Mouse (Mus musculus) WW6 (cell line): Measurements from ENCODE around the gene Tbc1d10c.

Source experiments
- DNase-seq: peaks from one replicate; pipeline ENCODE4 v3.0.0-alpha.2; 2013; ENCODE audit warnings: low read depth, low spot score

Tbc1d10c gene

DNA sequence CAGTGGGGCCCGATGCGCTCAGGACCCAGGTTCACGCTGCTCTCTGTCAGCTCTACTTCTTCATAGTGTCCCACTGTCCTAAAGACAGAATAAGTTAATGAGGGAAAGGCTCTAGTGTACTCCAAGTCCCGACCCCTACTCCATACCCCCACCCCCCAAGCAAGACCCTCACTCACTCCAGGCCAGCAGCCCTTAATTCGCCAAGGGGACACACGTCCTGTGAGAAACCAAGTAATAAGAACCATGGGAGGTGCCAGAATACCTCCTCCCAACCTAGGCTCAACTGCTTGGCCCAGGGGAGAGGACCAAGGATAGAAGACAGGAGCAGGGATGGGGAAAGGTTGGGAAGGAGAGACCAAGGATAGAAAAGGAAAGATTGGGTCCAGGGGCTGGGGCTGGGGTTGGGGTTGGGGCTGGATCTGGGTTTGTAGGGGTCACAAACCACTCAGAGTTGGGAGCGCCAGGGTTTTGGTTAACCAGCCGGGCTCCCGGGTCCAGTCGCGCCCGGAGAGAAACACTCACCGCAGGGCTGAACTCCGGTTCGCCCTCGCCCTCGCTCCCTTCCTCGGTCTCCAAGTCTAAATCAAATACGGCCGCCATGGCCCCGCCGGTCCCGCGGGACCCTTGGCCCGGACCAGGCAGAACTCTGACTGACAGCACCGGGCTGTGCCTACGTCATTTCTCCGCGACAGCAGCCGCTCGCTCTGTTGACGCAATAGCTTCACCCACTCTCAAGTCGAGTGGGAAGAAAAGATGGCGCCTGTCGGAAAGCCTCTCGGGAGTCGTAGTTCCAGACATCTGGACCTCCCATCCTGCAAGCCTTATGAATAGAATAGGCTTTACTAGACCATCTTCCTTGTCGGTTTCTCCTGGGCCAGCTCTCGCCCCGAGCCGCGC lies 28.2 kb downstream of the Tbc1d10c start, which contains the start of gene Rps6kb2:
Gene Rps6kb2, minus strand, starts transcription at position 709 of the 897 bp plus-strand sequence.
- DNase-seq = peak; percentile 82

DNA sequence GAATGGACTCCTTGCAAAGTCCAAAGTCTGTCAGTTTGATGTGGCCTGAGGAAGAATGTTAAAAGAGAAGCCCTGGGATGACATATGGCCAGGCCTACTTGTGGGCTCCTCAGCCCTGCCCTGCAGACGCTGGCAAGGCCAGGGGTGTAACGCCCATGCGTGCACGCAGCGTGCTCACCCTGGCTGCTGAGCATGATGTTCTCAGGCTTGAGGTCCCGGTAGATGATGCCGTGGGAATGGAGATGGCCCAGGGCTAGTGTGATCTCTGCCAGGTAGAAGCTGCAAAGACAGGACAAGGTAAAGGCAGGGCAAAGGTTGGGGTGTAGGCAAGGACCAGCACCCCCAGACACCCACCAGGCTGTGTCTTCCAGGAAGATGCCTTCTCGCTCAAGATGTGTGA lies 32.0 kb downstream of the Tbc1d10c start:
- no peak for DNase-seq

DNA sequence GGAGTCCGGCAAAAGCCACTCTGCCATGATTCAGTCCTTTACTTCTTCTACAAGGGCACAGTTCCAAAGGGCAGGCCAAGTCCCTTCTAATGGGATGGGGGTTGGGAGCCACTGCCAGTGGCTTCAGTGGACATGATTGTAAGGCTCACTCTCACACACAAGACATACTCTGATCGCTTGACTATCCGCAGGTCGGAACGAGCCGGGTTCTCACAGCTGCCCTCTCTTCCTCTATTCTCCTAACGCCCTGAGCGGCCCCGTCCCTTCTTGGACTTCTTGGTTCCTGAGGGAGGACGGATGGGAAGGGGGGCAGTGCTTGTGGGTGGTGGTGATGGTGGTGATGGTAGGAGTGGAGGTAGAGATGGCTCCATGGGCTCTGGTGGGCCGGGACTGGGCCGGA lies 34.3 kb downstream of the Tbc1d10c start:
- DNase-seq = no peak

DNA sequence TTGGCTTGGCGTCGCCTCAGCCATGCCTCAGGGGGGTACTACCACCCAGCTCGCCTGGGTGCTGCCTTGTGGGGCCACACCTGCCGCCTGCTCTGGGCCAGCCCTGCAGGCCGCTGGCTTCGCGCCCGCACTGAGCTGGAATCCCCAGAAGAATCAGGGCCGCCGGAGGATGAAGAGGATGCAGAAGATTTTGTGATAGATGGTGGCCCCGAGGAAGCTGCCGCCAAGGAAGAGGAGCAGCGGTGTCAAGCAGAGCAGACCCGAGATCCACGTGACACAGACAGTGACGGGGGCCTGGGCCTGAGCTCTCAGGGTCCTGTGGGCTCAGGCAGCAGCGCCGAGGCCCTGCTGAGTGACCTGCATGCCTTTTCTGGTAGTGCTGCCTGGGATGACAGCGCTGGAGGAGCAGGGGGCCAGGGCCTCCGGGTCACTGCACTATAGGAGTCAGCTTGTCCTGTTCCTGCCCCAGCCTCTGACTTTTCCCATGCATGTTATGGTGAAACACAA lies 35.0 kb downstream of the Tbc1d10c start:
- DNase-seq = no peak

DNA sequence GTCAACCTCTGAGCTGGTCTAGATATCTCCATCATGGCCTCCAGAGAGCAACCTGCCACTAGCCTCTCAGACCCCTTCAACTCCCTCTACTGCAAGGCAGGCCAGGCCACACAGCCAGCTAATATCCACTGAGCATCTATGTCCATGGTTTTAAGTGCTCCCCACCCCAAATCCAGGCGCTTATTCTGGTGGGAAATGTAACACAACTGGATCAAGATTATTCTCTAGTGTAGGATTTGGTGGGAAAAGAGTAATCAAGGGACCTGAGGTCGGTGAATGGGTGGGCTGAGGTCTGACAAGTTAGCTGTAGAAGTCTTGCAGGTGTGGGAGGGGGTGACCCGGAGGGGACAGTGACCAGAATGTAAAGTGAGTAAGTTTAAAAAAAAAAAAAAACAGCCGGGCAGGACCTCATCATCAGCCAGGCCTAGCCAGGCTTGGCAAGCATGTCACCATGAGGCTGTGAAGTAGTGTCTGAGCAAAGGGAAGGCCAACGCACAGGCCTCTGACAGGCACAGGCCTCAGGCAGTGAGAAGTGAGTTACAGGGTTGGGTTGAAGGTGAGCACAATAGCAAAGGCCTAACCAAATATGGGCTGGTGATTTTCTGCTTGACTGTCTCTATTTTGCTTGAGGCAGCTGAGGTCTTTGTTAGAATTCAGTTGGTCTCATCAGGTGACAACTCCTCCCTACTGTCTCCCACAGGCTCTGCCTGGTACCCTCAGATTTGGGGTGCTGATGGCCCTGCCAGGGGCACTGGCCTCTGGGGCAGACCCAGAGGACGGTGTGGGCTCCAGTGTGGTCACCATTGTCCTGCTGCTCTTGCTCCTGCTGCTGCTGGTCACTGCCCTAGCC lies 35.6 kb downstream of the Tbc1d10c start:
- no peak for DNase-seq

DNA sequence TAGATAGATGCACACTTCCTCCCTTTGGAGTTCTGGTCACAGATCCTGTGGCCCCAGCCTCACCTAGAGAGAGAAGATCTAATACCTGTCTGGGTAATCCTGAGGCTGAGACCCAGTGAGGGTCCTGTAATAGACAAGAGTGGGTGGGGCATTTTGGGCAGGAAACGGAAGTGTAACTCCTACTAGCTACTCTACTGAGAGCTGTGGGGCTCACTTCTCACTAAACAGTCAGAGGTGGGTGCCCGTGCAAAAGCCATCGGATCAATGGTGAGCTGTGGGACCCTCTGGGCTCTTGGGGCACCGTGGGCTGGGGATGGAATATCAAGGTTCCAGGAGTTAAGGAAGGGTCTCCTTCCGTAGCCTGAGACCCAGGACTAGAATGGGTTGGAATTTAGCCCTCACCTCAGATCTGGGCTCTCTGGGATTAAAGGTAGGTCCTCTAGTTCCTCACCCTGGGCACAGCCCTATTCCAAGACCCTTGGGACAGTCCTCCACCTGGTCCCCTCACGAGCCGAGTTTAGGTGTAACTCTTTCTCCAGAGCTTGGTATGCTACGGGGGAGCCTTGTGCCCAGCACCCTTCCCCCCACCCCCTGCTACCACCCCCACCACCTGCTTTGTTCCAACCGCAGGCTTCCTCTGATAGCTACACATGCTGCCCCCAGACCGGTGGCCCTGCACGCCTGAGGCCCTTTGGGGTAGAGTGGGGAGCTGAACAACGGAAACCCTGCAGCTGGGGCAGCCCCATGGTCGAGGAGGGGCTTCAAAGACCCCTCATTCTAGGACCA lies 36.5 kb downstream of the Tbc1d10c start:
- no peak for DNase-seq

DNA sequence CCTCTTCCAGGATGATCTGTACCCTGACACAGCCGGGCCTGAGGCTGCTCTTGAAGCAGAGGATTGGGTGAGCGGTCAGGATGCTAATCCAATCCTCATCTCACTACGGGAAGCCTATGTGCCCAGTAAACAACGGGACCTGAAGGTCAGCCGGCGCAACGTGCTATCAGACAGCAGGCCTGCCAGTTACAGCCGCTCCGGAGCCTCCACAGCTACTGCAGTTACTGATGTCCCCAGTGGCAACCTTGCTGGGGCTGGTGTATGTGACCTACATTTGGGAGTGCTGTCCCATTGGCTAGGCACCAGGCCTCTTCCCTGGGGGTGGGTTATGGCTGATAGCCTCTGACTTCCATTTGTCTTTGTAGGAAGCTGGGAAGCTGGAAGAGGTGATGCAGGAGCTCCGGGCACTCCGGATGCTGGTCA lies 37.8 kb downstream of the Tbc1d10c start, which contains the start of gene Ptprcap:
Gene Ptprcap, plus strand, starts transcription at position 373 of the 423 bp plus-strand sequence.
- DNase-seq = no peak

DNA sequence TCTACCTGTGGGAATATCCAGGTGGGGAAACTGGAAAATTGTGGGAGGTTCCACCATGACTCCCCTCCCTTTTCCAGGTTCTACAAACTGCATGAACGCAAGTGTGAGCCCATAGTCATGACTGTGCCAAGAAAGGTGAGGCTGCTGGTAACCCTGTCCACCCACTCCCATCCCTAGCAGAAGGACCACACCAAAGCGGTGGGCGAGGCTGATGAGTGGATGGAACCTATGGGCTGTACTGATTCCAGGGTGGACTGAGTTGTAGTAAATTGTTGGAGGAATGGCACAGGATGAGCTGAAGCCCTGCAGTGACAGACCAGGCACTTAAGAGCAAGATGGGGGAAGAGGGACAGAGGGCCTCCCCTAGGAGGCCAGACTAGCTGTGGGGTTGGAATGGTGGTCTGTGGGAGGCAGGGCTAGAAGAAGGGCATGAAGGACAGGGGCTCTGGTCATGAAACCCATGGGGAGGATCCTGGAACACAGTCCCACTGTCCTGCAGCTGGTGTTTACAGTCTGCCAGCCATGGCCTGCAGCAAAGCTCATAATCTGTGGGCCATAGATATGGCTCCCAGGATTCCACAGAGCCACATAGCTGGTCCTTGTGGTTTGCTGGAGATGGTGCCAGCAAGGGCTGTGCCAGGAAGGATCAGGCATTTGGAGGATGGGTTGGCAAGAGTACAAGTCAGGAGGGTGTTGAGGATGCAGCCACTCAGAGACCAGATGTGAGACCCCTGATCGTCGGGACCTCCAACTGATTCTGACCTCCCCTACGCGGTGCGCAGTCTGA lies 38.4 kb downstream of the Tbc1d10c start:
- DNase-seq = no peak

DNA sequence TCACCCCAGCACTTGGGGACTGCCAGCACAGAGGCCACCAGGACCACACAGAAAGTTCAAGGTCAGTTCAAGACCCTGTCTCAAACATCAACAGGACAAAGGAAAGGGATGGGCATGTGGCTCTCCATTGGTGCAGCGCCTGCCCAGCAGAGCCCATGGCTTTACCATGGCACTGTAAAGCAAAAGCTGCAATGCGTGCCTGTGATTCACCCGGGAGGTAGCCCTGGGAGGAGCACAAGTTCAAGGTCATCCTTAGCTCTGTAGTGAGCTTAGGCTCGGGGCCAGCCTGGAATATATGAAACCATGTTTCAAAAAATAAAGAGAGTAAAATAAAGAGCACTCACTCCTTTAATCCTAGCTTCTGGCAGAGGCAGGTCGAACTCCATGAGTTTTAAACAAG lies 39.2 kb downstream of the Tbc1d10c start:
- no peak for DNase-seq

DNA sequence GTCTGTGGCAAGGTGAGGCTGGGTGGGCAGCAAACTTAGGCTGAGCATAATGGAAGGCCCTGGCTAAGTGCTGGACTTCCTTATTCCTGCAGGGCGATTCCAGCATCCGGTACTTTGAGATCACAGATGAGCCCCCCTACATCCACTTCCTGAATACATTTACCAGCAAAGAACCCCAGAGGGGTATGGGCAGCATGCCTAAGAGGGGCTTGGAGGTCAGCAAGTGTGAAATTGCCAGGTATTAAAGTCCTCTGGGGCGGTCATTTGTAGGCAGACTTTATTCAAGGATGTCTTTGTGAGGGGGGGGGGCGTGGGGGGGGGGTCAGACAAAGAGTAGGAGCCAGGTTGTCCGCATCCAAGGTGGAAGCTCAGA lies 39.6 kb downstream of the Tbc1d10c start:
- no peak for DNase-seq

DNA sequence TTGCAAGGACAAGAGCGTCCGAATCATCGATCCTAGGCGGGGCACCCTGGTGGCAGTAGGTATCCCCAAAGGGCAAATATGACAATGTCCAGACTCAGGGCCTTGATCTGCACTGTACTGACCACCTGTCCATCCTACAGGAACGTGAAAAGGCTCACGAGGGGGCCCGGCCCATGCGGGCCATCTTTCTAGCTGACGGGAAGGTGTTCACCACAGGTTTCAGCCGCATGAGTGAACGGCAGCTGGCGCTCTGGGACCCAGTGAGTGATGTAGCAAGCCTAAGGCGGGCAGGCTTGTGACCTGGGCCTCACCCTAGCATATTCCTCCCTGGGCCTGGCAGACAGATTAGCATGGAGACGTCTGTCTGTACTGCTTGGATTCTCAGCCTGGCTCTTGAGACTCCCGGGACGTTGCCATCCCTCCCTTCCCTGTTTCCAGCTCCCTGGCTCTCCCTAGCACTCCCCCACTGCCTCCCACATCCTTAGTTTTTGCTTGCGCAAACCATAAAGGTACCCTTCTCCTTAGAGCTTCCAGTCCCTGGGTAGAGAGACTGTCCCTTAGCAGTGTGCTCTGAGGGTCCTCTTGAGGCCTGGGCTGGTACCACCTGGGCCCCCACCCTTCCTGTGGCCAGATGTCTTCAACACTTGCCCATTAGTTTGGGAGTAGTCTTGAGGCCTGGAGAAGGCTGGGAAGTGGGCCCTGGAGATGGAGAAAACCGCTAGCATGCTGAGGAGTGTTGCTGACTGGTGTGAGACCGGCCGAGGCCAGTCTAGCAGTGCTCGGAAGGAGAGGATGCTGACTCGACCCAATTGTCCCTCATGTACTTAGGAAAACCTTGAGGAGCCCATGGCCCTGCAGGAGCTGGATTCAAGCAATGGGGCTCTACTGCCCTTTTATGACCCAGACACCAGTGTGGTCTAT lies 40.3 kb downstream of the Tbc1d10c start:
- no peak for DNase-seq

DNA sequence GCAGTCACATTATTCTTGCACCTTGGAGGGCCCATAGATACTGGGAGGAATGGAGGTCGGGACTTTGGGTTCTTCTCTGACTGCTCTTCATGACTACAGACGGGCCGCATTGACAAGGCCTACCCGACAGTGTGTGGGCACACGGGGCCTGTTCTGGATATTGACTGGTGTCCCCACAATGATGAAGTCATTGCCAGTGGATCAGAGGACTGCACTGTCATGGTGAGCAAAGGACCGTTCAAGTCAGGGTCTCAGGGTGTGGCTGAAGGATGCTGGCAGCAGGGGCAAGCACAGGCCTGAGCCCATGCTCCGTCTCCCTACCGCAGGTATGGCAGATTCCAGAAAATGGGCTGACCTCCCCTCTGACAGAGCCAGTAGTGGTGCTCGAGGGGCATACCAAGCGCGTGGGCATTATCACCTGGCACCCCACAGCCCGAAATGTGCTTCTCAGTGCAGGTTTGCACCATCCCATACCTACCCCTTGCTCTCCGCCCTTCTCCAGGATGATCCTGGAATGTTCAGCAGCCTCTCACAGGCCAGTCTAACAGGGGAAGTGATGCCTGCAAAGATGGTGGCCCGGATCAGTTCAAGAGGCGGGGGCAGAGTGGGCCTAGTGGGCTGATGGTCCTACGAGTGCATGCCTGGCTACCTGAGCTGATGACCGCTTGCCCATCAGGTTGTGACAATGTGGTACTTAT lies 41.2 kb downstream of the Tbc1d10c start:
- DNase-seq = no peak

DNA sequence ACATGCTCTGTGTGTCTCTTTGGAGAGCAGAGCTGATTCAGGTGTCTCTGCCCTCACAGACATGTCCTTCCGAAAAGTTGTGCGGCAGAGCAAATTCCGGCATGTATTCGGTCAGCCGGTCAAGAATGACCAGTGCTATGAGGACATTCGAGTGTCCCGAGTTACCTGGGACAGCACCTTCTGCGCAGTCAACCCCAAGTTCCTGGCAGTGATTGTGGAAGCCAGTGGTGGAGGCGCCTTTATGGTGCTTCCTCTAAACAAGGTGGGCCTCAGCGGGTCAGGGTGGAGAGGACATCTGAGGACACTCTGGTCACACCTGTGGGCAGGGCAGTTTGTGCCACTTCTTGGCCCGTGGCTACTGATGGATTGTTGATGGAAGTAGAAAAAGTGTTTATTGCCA lies 41.8 kb downstream of the Tbc1d10c start:
- no peak for DNase-seq

DNA sequence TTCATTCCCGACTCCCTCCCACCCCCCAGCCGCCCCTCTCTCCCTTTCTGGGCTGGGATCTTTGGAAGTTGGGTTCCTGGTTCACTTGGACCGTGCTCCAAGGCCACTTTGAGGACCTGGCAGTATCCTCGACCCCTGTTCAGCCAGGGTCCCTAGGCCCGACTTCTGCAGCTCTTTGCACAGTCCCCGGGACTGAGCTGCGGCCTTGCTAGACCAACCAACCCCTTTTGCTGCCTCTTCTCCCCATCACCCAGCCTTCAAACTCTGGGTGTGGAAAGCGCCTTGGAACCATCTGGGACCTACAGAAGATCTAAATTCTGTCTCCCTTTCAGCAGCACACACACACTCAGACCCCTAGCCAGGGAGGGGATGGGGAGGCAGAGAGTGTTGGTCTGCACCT lies 42.3 kb downstream of the Tbc1d10c start:
- no peak for DNase-seq

DNA sequence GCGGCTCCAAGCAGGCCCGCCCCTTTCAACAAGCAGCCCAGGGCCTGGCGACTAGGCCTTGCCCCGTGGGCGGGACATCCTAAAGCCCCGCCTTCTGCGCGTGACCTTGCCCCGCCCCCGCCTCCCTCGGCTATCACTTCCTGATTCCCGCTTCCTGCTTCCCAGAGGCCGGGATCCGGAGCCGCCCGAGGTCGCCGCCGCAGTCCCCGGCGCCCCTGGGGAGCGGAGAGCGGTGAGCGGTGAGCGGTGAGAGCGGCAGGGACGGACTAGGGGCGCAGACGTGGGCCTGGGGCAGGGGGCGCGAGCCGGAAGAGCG lies 42.6 kb downstream of the Tbc1d10c start, which contains the start of gene Coro1b:
Gene Coro1b, plus strand, starts transcription at position 129 of the 316 bp plus-strand sequence.
- DNase-seq = peak; percentile 75

DNA sequence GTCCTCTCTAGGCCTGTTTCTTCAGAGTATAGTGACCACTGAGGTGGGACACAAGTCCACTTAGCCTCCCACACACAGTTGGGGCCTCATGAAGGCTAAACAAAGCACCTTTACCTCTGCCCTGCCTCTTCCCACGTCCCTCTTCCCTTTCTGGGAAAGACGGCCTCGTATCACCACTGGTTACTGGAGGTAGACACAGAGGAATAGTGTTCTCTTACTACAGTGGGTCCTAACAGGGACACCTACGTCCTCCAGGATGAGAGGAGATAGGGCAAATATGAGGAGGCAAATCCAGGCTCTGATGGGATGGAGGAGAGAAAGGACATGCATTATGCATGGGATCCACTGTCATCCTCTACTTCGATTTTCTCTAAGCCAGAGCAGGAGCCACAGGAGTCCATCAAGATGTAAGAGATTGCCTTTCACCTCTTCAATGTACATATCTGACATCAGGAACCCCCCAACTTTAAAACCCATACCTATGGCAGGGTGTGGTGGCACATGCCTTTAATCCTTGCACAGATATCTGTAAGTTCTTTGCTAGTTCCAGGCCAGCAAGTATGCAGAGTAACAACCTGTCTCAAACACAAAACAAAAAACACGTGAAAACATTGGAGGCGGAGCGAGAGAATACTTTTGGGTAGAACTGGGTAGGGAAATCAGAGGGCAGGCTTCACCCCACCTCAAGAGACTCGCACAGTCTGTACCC lies 43.1 kb downstream of the Tbc1d10c start:
- no peak for DNase-seq

DNA sequence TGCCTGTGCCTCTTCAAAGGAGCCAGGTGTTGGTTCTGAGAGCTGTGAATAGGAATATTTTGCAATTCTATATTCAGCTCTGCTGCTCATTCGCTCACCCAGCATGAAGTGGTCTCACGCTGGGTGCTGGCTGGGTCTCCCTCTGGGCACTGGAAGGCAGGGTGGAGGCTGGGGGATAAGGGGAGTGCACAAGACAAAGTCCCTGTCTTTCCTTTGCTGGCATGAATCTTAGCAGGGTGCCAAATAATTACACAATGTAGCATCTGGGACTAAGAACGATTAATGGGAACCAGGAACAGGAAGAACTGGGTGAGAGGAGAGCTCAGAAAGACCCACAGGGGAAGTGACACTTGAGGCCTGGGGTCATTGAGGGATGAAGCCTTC lies 44.1 kb downstream of the Tbc1d10c start:
- DNase-seq = no peak

DNA sequence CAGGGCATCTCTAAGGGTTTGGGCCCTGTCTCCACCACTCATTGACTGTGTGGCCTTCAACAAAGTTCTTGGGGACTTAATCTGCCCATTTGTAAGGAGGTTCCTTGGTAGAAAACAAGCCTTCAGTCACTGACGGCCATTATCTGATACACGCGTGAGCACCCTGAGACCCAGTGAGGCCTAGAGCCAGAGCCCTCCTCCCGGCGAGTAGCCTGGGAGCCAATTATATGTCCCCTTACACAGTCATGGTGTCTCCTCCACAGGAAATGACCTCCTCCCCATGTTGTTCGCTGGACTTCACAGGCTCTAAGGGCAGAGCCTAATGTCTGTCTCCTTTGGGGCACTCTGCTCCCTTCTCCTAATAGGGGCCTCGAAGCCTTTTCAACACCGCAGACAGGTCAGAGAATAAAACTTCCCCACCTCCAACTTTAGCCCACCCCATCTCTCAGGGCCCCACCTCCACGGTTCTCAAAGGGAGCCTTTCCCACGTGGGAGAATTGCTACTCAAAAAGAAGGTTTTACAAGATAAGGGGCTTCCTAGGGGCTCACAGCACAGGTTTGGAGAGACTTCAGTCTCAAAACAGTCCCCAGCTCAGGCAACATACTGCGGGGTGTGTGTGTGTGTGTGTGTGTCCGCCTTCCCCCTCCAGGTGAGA lies 44.6 kb downstream of the Tbc1d10c start:
- DNase-seq = no peak
